Mouse (Mus musculus) layer of hippocampus, adult 9-10 months (tissue): ENCODE data around the gene Nsfl1c.
"Not testable (repeated sequence)": the region's sequence is repeated elsewhere in the genome, so short reads cannot be mapped to it uniquely, and the experiment has no call there.

ENCODE experiments used
- DNase-seq: peaks from one replicate; pipeline ENCODE4 v3.0.0; 2022; ENCODE audit warnings: low spot score

Nsfl1c gene

DNA sequence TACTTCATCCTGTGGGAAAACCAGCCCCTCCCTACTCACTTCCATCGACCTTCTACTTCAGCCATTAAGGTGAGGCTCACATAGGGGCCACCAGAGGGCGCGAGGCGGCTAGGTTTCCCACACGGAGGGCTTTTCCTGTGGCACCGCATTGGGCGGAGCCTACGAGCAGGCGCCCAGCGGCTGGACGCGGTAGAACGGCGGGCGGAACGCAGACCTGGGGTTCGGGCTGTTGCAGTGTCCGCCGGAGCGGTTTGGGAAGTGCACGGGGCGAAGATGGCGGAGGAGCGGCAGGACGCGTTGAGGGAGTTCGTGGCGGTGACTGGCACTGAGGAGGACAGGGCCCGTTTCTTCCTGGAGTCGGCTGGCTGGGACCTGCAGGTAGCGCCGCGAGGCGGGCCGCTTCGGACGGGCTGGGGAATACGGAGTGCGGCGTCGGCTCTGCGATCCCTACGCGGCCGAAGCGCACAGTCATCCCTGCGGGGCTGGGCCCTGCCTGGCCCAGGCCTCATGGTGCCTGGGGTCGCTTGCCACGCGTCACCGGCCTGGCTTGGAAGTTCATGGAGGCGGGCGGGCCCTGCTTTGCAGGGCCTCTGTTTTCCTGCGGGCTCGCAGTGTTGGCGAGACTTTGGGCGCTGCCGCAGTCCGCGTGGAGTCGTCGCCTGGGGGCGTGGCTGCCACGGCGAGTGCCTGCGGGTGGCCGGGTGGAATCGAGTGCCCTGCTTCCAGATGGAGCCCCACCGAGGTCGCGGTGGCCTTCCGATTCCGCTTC lies at the start of gene Nsfl1c:
Gene Nsfl1c (plus strand): TSS at position 148 of the 769 bp plus-strand sequence.
- peak; percentile 89 for DNase-seq

DNA sequence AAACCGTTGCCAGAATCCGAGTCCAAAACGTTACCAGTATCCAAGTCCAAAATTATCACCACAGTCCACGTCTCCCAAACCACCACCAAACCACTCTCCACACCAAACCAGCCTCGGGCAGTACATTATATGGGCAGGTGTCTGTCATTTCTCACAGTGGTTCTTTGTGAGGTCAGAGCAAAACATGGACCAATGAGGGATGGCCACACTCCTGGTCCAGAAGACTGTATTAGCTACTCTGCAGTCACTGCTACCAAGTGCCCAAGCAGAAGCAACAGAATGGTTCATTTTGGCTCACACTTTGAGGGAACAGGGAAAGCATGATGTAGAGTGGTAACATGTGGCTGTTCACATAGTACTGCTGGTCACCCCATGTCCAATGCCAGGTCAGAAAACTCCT lies 17.9 kb upstream of the Nsfl1c start, which contains the start of gene 4921509C19Rik:
Gene 4921509C19Rik (minus strand): TSS at position 101 of the 400 bp plus-strand sequence.
- not testable (repeated sequence) for DNase-seq

DNA sequence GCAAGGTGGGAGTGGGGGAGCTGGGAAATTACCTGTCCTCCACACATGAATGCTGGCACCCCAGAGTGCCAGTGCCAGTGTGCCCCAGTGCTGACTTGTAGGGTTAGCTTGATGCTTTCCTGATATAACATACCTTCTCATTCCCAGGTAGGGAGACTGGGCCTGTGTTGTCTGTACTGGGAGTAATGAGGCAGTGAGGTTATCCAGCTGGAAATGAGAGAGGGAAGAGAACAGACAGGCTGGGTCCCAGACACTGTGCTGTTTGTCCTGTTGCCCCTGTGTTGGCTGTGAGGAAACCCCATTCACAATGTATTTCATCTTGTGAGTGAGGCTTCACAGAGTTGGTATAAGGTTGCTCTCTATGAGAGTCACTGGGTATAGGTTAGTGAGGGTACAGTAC lies 7.5 kb upstream of the Nsfl1c start:
- no peak for DNase-seq

DNA sequence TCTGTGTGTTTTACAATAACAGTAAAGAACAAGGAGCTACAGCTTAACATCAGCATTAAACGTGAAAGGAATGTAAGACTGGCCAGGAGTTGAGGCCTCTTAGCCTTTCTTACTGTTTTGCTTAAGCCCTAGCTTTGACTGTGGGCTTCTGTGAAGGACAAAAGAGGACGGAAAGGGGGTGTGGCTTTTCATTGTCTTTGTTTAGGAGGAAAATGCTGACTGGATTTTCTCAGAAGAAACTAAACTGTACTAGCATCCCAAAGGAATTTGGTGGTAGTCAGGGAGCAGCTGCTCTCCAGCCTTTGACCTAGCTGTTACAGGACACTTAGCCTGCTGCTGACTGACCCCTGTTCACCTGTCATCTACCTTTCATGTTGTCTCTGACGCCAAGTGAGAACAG lies 4.4 kb downstream of the Nsfl1c start:
- DNase-seq = no peak

DNA sequence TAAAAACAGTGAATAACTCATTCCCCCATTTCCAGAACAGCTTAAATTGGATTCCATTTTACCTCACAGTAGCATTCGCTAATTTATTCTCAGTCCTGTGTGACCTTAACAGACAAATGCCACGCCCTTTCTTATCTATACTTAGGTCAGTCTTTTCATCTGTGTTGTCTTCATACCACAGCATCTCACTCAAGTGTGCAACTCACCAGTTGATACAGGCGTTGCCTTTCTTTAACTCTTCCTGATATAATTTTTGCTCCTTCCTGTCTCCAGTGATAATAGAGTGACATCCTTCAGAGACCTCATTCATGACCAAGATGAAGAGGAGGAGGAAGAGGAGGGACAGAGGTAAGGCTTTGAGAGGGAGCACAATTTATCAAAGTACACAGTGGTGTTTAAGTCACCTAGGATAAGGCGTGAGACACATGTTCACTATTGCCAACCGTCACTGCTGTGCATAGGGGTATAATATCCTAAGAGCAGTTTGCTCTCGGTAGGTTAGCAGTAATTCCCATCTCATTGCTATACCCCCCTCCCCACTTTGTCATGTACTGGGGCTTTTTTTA lies 6.5 kb downstream of the Nsfl1c start:
- DNase-seq = no peak

DNA sequence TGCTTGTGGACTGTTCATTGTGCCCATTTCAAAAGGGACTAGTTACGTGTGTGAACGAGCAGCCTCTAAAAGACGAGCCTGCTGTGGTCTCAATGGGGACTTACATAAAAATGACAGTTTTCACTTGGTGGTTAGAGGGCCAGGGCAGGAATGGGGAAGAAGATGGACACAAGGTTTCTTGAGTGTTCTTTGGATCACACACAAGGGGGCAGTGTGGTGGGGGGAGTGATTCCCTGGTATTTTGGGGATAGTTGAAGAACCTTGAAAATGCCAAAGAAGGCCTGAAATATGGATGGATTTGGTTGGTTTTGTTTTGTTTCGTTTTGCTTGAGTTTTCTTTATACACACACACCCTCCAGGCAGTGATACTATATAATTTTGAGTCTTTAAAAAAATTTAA lies 10.2 kb downstream of the Nsfl1c start:
- DNase-seq = no peak

DNA sequence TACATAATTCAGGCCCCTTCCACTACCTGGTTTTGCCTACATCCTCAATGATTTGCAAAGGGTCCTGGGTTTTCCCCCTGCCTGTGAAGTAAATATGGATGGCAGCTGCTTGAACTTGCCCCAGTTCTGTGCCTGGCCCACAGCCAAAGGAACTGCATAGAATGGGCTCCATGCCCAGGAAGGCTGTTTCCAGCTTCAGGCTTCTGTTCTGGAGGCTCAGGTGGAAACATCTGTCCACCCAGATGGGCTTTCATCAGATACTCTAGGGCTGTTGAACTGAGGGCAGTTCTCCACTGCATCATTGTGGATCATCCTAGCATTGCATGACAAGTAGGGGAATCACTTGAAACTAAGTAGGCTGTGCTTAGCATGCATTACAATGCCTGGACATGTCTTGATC lies 18.2 kb downstream of the Nsfl1c start:
- DNase-seq = no peak

DNA sequence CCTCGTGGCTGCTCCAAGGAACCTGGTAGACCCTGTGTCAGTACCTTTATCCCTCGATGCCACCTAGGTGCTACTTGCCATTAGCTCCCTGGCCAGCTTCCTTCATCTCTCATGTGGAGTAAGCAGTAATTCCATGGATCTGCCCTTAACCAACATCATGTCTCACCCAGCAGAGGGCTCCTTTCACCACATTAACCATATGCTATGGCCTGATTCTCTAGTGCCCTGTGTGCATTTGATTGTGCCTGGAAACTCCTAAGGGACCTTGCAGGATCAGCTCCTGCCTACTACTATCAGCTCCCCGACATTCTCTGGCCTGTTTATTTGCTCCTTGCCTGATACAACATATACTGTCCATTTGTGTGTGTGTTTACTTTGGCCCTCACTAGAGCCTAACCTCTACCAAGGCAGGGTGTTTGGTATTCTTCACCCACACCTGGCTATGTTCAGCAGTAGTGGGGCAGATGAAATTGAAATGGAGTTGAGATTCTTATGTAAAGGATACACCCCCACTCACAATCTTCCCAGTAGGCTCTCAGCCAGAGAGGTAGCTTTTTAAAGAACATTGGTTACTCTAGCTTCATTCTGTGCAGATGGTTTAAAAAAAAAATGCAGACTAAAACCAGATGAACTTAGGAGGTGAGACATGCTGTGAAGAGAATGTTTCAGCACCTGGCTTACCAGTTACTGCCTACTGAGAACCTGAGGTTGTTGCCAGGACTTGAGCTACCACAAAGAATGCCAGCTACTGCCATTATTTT lies 19.7 kb downstream of the Nsfl1c start:
- no peak for DNase-seq

DNA sequence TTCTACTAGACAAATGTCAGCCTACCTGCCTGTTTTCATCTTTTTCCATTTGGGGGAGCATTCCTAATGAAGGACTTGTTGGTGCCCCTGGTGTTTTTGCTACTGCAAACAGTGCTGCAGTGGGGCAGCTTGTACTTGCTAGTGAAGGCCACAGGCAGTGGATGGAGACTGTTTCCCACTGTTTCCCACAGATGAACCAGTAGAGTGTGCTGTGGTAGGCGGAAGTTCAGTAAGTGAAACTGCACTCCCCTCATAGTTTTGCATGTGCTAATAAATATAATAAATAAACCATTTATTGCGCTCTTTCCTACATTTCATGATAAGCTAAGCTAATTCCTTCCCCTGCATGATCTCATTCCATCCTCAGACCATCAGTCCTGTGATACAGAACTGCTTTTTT lies 25.0 kb downstream of the Nsfl1c start:
- DNase-seq = no peak

DNA sequence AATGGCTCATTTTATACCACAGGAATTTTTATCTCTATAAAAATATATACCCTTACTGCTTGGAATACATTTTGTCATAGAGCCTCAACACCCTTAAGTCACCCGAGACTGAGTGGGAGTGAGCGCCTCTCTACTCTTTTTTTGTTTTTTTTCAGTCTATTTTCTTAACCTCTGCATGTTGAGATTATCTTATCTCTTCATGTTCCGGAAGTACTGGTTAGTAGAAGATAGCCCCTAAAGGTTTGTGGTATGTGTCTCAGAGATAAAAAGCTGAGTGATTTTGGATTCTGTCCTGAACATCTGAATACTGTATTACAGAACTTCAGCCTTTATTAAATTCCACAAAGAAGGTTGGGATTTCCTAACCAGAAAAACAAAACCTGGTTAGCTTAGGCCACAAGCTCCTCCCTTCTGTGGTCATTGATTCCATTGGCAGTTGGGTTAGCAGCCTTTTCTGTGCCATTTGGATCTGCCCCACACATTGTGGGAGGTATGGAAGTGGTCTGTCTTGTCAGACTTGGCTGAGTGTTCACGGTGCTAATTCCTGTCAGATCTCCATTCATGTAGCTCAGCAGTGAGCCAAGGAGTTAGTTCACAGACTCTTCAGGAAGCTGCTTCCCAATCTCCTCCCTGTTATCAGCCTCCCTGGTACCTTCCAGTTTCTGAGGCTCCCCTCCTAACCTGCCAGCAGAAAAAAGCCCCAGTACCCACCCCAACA lies 30.5 kb downstream of the Nsfl1c start:
- no peak for DNase-seq

DNA sequence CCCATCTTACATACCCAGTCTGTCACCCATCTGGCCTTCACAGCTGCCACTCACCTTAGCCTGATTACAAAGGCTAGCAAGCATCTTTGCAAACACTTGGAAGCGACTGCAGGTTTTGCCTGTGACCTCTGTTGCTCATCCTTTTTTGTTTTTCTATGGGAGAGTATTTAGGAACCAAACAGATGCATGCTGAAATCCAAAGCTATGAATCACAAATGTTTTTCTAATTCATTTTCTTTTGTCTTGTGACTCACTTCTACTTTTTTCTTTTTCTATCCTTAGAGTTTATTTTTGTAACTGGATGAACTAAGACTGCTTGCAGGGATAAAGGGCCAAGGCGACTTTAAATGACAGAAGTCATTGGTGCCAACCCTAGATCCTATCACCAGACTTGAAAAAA lies 31.5 kb downstream of the Nsfl1c start:
- DNase-seq = no peak

DNA sequence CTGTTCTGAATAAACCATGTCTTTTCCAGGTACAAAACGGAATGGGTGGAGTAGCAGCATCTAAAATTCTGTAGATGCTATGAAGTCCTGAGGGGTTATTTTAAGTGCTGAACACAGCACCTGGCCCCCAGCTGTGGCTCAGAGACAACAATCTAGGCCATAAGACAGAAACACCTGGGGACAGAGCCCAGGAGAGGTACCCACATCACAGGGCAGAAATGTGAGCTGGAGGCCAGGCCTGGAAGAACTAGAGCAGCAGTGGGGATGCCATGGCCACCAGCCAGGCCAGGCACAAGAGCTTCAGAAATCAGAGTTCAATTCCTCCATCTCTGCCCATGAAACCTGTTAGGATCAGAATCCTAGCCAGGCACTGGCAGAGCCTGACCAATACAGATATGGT lies 34.1 kb downstream of the Nsfl1c start:
- no peak for DNase-seq

DNA sequence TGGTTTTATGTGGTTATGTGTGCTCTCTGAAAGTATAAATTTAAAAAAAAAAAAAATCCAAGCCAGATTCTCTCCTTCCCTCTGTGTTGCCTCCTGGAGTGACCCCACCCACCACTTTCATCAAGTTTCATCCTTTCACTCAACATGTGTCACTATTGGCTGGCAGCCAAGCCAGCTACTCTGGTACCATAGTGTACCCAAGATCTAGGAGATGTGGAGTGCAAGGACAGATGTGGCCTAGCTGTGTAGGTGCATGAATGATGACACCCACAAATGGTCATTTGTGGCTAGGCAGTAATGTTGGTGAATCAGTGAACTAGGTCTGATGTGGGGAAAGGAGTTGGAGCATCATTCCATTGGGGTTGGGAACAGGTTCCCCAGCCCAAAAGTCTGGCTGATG lies 35.2 kb downstream of the Nsfl1c start:
- no peak for DNase-seq

DNA sequence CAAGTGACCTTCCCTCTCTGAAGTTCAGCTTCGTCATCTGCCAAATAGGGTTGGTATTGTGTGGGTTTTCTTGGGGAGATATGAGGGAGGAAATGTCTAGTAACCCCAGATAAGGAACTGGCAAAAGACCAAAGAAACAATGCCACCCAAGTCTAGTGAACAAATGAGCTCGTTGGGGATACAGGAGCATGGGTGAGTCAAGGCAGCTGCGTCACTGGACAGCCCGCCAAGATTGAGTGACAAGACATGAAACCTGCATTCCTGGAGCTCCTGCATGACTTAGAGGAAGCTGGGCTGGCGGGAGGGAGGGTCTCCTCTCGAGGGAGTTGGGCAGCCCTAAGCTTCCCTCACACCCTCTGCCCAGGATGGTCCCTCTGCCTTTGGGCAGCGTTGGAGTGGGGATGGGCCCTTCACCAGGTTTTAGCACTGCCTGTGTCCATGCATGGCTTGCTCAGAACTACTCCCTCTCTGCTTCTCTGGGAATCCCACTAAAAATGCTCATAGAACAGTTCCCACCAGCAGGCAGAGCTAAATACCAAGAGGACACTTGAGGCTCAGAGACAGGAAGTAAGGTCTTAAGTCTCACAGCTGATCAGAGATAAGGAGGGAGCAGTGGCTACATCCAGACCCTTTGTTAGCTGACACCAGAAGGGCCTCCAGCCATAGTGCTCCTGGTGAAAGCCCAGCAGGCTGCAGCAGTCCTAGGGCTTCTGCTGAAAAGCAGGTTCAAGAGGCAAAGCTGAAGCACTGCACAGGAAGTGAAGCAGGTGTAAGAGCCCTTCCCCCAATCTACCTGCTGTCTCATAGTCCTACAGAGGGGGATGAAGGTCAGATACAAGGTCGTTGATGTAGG lies 36.6 kb downstream of the Nsfl1c start:
- DNase-seq = no peak

DNA sequence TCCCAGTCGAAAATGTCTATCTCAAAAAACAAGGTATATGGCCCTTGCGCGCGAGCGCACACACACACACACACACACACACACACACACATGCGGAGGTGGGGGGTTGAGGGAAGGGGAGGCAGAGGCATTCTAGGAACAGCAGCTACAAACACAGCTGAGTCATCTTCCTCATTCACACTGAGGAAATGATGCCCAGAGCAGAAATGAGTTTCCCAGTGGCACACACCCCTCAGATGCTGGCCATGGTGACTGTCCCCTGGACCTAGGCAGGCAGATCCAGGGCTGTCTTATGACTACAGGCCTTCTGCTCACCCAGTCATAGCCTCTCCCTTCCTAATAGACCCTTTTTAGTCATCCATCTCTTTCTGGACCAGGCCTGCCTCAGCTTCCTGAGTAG lies 39.6 kb downstream of the Nsfl1c start:
- no peak for DNase-seq

DNA sequence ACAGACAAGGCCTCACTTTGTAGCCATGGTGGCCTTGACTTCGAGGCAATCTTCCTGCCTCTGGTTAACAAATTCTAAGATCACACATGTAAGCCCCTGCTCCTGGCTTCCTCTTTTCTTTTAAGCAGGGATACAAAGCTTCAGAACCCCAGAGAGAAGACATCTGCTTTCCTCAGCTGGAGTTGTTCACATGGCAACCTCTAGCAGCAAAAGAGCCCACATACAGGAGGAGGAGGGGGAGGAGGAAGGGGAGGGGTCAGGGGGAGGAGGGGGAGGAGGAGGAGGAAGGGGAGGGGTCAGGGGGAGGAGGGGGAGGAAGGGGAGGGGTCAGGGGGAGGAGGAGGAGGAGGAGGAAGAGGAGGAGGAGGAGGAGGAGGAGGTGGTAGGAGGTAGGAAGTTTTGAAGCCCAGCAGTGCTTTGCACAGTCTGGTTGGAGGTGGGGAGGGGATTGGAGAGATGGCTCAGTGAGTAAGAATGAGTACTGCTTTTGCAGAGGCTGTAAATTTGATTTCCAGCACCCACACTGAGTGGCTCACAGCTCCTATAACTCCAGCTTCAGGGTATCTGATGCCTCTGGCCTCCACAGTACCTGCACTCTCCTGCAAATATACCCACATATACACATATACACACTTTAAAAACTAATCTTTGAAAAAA lies 42.1 kb downstream of the Nsfl1c start:
- DNase-seq = no peak

DNA sequence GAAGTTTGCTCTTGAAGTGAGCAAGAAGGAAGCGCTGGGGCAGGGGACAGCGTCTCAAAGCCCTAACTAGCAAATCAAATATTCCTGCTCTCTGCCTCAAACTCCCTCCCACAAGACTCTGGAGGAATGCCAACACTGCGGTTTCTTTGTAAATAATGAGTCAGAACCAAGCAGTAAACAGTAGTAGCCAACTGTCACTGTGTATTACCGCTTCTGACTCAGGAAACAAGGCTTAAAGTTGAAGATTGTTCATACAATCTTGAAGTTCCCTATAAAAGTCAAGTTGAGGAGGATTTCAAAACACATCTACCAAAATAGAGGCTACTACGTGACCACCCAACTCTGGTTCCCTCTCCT lies 42.6 kb downstream of the Nsfl1c start:
- DNase-seq = no peak

DNA sequence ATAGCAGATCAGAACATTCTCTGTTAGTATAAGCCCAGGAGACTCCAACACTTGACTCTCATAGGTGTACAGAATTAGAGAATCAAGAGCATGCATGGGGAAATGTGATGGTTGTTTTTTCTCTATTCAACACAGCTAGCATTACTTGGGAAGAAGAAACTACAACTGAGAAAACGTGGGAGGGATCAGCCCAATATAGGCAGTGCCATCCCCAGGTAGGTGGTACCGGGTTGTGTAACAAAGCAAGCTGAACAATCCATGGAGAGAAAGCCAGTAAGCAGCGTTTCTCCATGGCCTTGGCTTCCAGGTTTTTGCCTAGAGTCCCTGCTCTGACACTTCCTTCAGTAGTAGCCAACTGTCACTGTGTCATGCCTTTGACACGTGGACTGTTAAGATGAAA lies 44.7 kb downstream of the Nsfl1c start:
- DNase-seq = no peak

DNA sequence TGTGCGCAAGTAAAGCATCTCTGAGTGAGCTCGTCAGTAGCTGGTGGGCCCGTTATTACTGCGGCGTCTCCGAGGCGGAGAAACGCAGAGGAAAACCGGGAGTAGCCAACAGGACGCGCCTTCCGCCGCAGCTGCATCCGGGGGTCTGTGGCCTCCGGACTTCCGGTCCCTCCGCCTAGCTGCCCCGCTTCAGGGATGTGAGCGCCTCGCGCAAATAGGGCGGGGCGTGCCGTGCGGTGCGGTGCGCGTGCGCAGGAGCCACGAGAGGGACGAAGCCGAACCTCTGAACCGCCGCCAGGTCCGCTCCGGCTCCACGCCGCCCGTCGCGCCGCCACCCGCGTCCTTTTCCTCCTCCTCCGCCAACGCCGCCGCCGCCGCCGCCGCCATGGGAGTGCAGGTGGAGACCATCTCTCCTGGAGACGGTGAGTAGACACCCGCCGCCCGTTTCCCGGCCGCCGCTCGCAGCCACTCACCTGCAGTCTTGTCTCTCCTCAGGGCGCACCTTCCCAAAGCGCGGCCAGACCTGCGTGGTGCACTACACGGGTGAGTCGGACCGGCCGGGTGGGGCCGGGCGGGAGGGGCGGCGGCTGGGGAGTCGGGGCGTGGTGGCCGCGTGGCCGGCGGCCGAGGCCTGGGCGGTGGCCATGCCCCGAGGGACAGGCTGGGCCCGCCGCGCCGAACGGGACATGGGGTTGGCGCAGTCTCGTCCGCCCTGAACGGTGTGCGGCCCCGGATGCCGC lies 48.5 kb downstream of the Nsfl1c start, which contains the start of gene Fkbp1a:
Gene Fkbp1a (plus strand): TSS at position 161 of the 740 bp plus-strand sequence.
- DNase-seq = peak; percentile 80
